Mouse (Mus musculus) kidney, adult 8-10 months (tissue): ENCODE data around the gene Chpf.

Experiments
- DNase-seq, 2 experiments: peaks; one replicate each; pipeline ENCODE4 v3.0.0; 2022

Gene Chpf

GRCm38 (mm10) chr1:75438782-75439181, 40.3 kb downstream of the Chpf start:
- DNase-seq: no peak

- peak; percentile 76 to 84 for DNase-seq
These were observed 43.4 kb downstream of the Chpf start, which contains the start of gene Gmppa for GRCm38 (mm10) chr1:75435475-75436328. Gene Gmppa, plus strand, starts transcription at chr1:75435930.

- peak in 1 of 2 experiments; percentile 25 for DNase-seq
These were observed 53.2 kb downstream of the Chpf start for GRCm38 (mm10) chr1:75425796-75426471.
